Mouse (Mus musculus) lung, adult 2 months (tissue): ENCODE measurements at regions not wholly inside any gene's neighbourhood (a gene's known extent, or its start where the extent isn't known, plus 50 kb on each side); places are given as distances from the start of the nearest gene placed in this dataset.

Experiments
- DNase-seq: peaks from one replicate; pipeline ENCODE4 v3.0.0; 2022
- H3K4me1 ChIP-seq: fragments of 200-500 bp; 2 replicates; pipeline ENCODE4 v1.6.1; 2011; ENCODE audit warnings: low read length; ENCODE audit not compliant: control insufficient read depth, insufficient read depth
- H3K4me3 ChIP-seq: fragments of 200-500 bp; replicated peaks from 2 replicates; pipeline ENCODE3; 2011; ENCODE audit warnings: low read depth, mild to moderate bottlenecking, control low read depth, low read length; ENCODE audit errors: extremely low read depth
- CTCF ChIP-seq: fragments of 200-500 bp; IDR thresholded peaks from 2 replicates; pipeline ENCODE4 v1.5.1; 2011; ENCODE audit warnings: mild to moderate bottlenecking, low read length, control low read depth; ENCODE audit not compliant: insufficient read depth
- POLR2A ChIP-seq: fragments of 200-500 bp; IDR thresholded peaks from 2 replicates; pipeline ENCODE4 v1.6.1; 2011; ENCODE audit warnings: low read depth, mild to moderate bottlenecking, control low read depth, low read length, borderline replicate concordance; ENCODE audit errors: extremely low read depth
- WGBS: fragments of 180-500 bp; shearing (Covaris S2); methylation state at CpG from one replicate; pipeline ENCODE4 v1.1.7; 2018; 5-methylcytosine and 5-hydroxymethylcytosine counted together

- 77% methylated on average over 2 of the region's 2 CpGs for WGBS
- H3K4me1 ChIP-seq, result no peaks in the 10 kb centered on the region
Observed at GRCm38 (mm10) chr15:62382233-62382632, 1459.4 kb upstream of the A1bg start.

GRCm38 (mm10) chr15:62374641-62375040 lies 1451.8 kb upstream of the A1bg start:
- TF ChIP-seq POLR2A (no peak), CTCF (no peak)
- DNase-seq, result no peak
- H3K4me3 ChIP-seq, result no peak overlapping the region
- no peaks in the 10 kb centered on the region for H3K4me1 ChIP-seq
- WGBS, result 74% methylated on average over 3 of the region's 3 CpGs

More at GRCm38 (mm10) chr15:62382233-62382632, 1459.4 kb upstream of the A1bg start:
- no peak for DNase-seq
- H3K4me3 ChIP-seq, result no peak overlapping the region
- no peak for TF ChIP-seq POLR2A
- TF ChIP-seq CTCF, result no peak

GRCm38 (mm10) chr15:62361171-62361570 lies 1438.4 kb upstream of the A1bg start:
- no peaks in the 10 kb centered on the region for H3K4me1 ChIP-seq
- no peak for DNase-seq
- TF ChIP-seq POLR2A, result no peak
- TF ChIP-seq CTCF, result no peak
- H3K4me3 ChIP-seq, result no peak overlapping the region

GRCm38 (mm10) chr15:62358338-62359239 lies 1435.8 kb upstream of the A1bg start:
- WGBS, result 78% methylated on average over 8 of the region's 8 CpGs
- Histone ChIP-seq H3K4me1 (no peaks in the 10 kb centered on the region), H3K4me3 (no peak overlapping the region)
- TF ChIP-seq POLR2A (no peak), CTCF (no peak)
- no peak for DNase-seq

- 37% methylated on average over 4 of the region's 4 CpGs for WGBS
- Histone ChIP-seq H3K4me1 (no peaks in the 10 kb centered on the region), H3K4me3 (no peak overlapping the region)
- no peak for TF ChIP-seq CTCF
- no peak for TF ChIP-seq POLR2A
- DNase-seq, result no peak
Observed at GRCm38 (mm10) chr15:62353786-62354185, 1431.0 kb upstream of the A1bg start.

GRCm38 (mm10) chr15:62350862-62351757 lies 1428.3 kb upstream of the A1bg start:
- H3K4me1 ChIP-seq, result no peaks in the 10 kb centered on the region
- H3K4me3 ChIP-seq, result no peak overlapping the region
- no peak for TF ChIP-seq CTCF
- TF ChIP-seq POLR2A, result no peak
- 71% methylated on average over 6 of the region's 6 CpGs for WGBS
- no peak for DNase-seq

GRCm38 (mm10) chr15:62349981-62350380 lies 1427.2 kb upstream of the A1bg start:
- Histone ChIP-seq H3K4me1 (no peaks in the 10 kb centered on the region), H3K4me3 (no peak overlapping the region)
- WGBS, result 87% methylated on average over 3 of the region's 3 CpGs
- no peak for DNase-seq
- TF ChIP-seq CTCF (no peak), POLR2A (no peak)

- no peak overlapping the region for H3K4me3 ChIP-seq
- TF ChIP-seq CTCF (no peak), POLR2A (no peak)
- WGBS, result 86% methylated on average over 2 of the region's 2 CpGs
- no peak for DNase-seq
- H3K4me1 ChIP-seq, result no peaks in the 10 kb centered on the region
Observed at GRCm38 (mm10) chr15:62348956-62349355, 1426.1 kb upstream of the A1bg start.

- no peaks in the 10 kb centered on the region for H3K4me1 ChIP-seq
- WGBS, result 58% methylated on average over 2 of the region's 2 CpGs
- no peak for DNase-seq
- TF ChIP-seq CTCF (no peak), POLR2A (no peak)
- H3K4me3 ChIP-seq, result no peak overlapping the region
Observed at GRCm38 (mm10) chr15:62347697-62348096, 1424.9 kb upstream of the A1bg start.

- no peak for TF ChIP-seq CTCF
- no peak for TF ChIP-seq POLR2A
- DNase-seq, result no peak
- 77% methylated on average over 5 of the region's 5 CpGs for WGBS
- no peak overlapping the region for H3K4me3 ChIP-seq
- H3K4me1 ChIP-seq, result no peaks in the 10 kb centered on the region
Observed at GRCm38 (mm10) chr15:62345893-62346292, 1423.1 kb upstream of the A1bg start.
